Mouse (Mus musculus) MEL (cell line): ENCODE measurements around the gene Ints12. TPM values are rescaled to one million over a fixed set of nuclear protein-coding genes. Genes with fewer than 3 reads are reported as not detected.

Experiments used
- DNase-seq: peaks from one replicate; pipeline ENCODE4 v3.0.0; 2011; ENCODE audit warnings: low read depth, low spot score
- H3K27ac ChIP-seq: 2 replicates; pipeline ENCODE4 v1.5.1; 2012; ENCODE audit warnings: low read depth, mild to moderate bottlenecking, control low read depth, low read length, moderate library complexity; ENCODE audit not compliant: control insufficient read depth
- H3K27me3 ChIP-seq, 2 experiments: fragments of 150-350 bp in 1 of 2; sonication (generic) in 1 of 2; 2 replicates each; pipeline ENCODE4 v1.6.1; 2012; ENCODE audit warnings: low read length in 2 of 2, mild to moderate bottlenecking in 2 of 2, improper control_type of control experiment in 1 of 2, moderate library complexity in 1 of 2; ENCODE audit not compliant: insufficient read depth in 2 of 2, control insufficient read depth in 1 of 2
- H3K36me3 ChIP-seq, 2 experiments: 2 replicates each; pipeline ENCODE4 v1.6.1; 2012 to 2014; ENCODE audit warnings: low read length in 2 of 2, improper control_type of control experiment in 1 of 2, inconsistent platforms in 1 of 2, mild to moderate bottlenecking in 1 of 2; ENCODE audit not compliant: insufficient read depth in 2 of 2, control insufficient read depth in 1 of 2
- H3K4me1 ChIP-seq, 2 experiments: fragments of 150-350 bp in 1 of 2; sonication (generic) in 1 of 2; 2 replicates each; pipeline ENCODE4 v1.6.1; 2012; ENCODE audit warnings: low read length in 2 of 2, improper control_type of control experiment in 1 of 2, mild to moderate bottlenecking in 1 of 2; ENCODE audit not compliant: insufficient read depth in 2 of 2, control insufficient read depth in 1 of 2
- H3K4me3 ChIP-seq, 2 experiments: fragments of 150-350 bp in 1 of 2; sonication (generic) in 1 of 2; 2 replicates each; pipeline ENCODE4 v1.5.1; 2012; ENCODE audit warnings: low read depth in 2 of 2, low read length in 2 of 2, mild to moderate bottlenecking in 2 of 2, moderate library complexity in 2 of 2, control low read depth in 1 of 2, improper control_type of control experiment in 1 of 2; ENCODE audit not compliant: control insufficient read depth in 1 of 2, insufficient read depth in 1 of 2
- H3K79me2 ChIP-seq: 2 replicates; pipeline ENCODE4 v1.6.1; 2012; ENCODE audit warnings: mild to moderate bottlenecking, low read length, moderate library complexity; ENCODE audit not compliant: control insufficient read depth, poor library complexity, insufficient read depth
- H3K9ac ChIP-seq: 2 replicates; pipeline ENCODE4 v1.6.1; 2012; ENCODE audit warnings: low read depth, mild to moderate bottlenecking, control low read depth, low read length, moderate library complexity; ENCODE audit not compliant: control insufficient read depth, poor library complexity, severe bottlenecking
- H3K9me3 ChIP-seq: fragments of 150-350 bp; sonication (generic); replicated peaks from 2 replicates; pipeline ENCODE4 v1.6.1; 2012; ENCODE audit warnings: mild to moderate bottlenecking, low read length, improper control_type of control experiment, moderate library complexity; ENCODE audit not compliant: insufficient read depth
- CHD1 ChIP-seq: IDR thresholded peaks from 2 replicates; pipeline ENCODE4 v1.6.1; 2012; ENCODE audit warnings: low read depth, mild to moderate bottlenecking, inconsistent platforms, low read length, improper control_type of control experiment
- ELF1 ChIP-seq: IDR thresholded peaks from 2 replicates; pipeline ENCODE4 v1.6.1; 2014; ENCODE audit warnings: low read depth, mild to moderate bottlenecking, inconsistent platforms, low read length, improper control_type of control experiment, moderate library complexity
- ETS1 ChIP-seq: IDR thresholded peaks from 2 replicates; pipeline ENCODE4 v1.6.1; 2012; ENCODE audit warnings: low read depth, mild to moderate bottlenecking, inconsistent platforms, low read length, improper control_type of control experiment, moderate library complexity
- GABPA ChIP-seq: IDR thresholded peaks from 2 replicates; pipeline ENCODE4 v1.6.1; 2012; ENCODE audit warnings: low read depth, mild to moderate bottlenecking, inconsistent platforms, low read length, improper control_type of control experiment, moderate library complexity
- GATA1 ChIP-seq: IDR thresholded peaks from 2 replicates; pipeline ENCODE4 v1.6.1; 2011; ENCODE audit warnings: low read depth, low read length, improper control_type of control experiment
- HCFC1 ChIP-seq: IDR thresholded peaks from 2 replicates; pipeline ENCODE4 v1.6.1; 2012; ENCODE audit warnings: low read depth, mild to moderate bottlenecking, inconsistent platforms, low read length, improper control_type of control experiment, moderate library complexity
- JUND ChIP-seq: IDR thresholded peaks from 2 replicates; pipeline ENCODE4 v1.6.1; 2011; ENCODE audit warnings: low read depth, mild to moderate bottlenecking, improper control_type of control experiment, low read length
- MAX ChIP-seq: IDR thresholded peaks from 2 replicates; pipeline ENCODE4 v1.6.1; 2011; ENCODE audit warnings: low read length, improper control_type of control experiment
- MEF2A ChIP-seq: IDR thresholded peaks from 2 replicates; pipeline ENCODE4 v1.6.1; 2014; ENCODE audit warnings: low read depth, mild to moderate bottlenecking, inconsistent platforms, low read length, improper control_type of control experiment; ENCODE audit not compliant: poor library complexity, insufficient replicate concordance, severe bottlenecking; ENCODE audit errors: extremely low read depth
- MXI1 ChIP-seq: IDR thresholded peaks from 2 replicates; pipeline ENCODE4 v1.6.1; 2011; ENCODE audit warnings: mild to moderate bottlenecking, low read depth, low read length, improper control_type of control experiment
- MYC ChIP-seq: IDR thresholded peaks from 2 replicates; pipeline ENCODE4 v1.6.1; 2011; ENCODE audit warnings: low read depth, mild to moderate bottlenecking, low read length, improper control_type of control experiment, moderate library complexity
- NELFE ChIP-seq: IDR thresholded peaks from 2 replicates; pipeline ENCODE4 v1.6.1; 2011; ENCODE audit warnings: low read depth, low read length, improper control_type of control experiment
- NRF1 ChIP-seq: IDR thresholded peaks from 2 replicates; pipeline ENCODE4 v1.6.1; 2014; ENCODE audit warnings: low read depth, mild to moderate bottlenecking, inconsistent platforms, low read length, improper control_type of control experiment, moderate library complexity; ENCODE audit not compliant: poor library complexity, insufficient read depth, severe bottlenecking
- POLR2AphosphoS2 ChIP-seq: IDR thresholded peaks from 2 replicates; pipeline ENCODE4 v1.6.1; 2011; ENCODE audit warnings: low read length, improper control_type of control experiment
- RCOR1 ChIP-seq: IDR thresholded peaks from 2 replicates; pipeline ENCODE4 v1.6.1; 2012; ENCODE audit warnings: low read depth, mild to moderate bottlenecking, inconsistent platforms, low read length, improper control_type of control experiment
- SMC3 ChIP-seq: IDR thresholded peaks from 2 replicates; pipeline ENCODE4 v1.6.1; 2011; ENCODE audit warnings: low read depth, low read length, improper control_type of control experiment
- TBP ChIP-seq: IDR thresholded peaks from 2 replicates; pipeline ENCODE4 v1.8.0; 2011; ENCODE audit warnings: low read depth, low read length, improper control_type of control experiment
- UBTF ChIP-seq: IDR thresholded peaks from 2 replicates; pipeline ENCODE4 v1.6.1; 2012; ENCODE audit warnings: low read depth, mild to moderate bottlenecking, inconsistent platforms, low read length, improper control_type of control experiment, moderate library complexity, borderline replicate concordance; ENCODE audit not compliant: insufficient read depth
- ZC3H11A ChIP-seq: IDR thresholded peaks from 2 replicates; pipeline ENCODE4 v1.6.1; 2012; ENCODE audit warnings: low read depth, mild to moderate bottlenecking, inconsistent platforms, low read length, improper control_type of control experiment
- ZKSCAN1 ChIP-seq: IDR thresholded peaks from 2 replicates; pipeline ENCODE4 v1.6.1; 2012; ENCODE audit warnings: low read depth, mild to moderate bottlenecking, inconsistent platforms, low read length, improper control_type of control experiment, moderate library complexity
- ZMIZ1 ChIP-seq: IDR thresholded peaks from 2 replicates; pipeline ENCODE4 v1.6.1; 2012; ENCODE audit warnings: low read depth, mild to moderate bottlenecking, inconsistent platforms, low read length, improper control_type of control experiment, moderate library complexity
- polyA plus RNA-seq, 2 experiments: library from polyadenylated mRNA; stranded (reverse) in 1 of 2; unstranded in 1 of 2; fragments of >175 nt in 1 of 2; fragments of >200 nt in 1 of 2; gene quantifications; 2 replicates each; pipeline versions ENCODE4 v1.2.1 to v1.2.4; 2012; ENCODE audit warnings: low replicate concordance in 2 of 2, low read depth in 1 of 2; ENCODE audit not compliant: insufficient read length in 2 of 2, insufficient read depth in 1 of 2, missing spikeins in 1 of 2
- total RNA-seq: library from RNA; depleted of rRNA; stranded (reverse); fragments of 300-350 nt; gene quantifications from 2 replicates; pipeline ENCODE4 v1.2.3, GENCODE M21; 2012

Ints12 gene
- total and polyA plus RNA-seq, 3 experiments = 13.8 to 15.2 TPM; not detected in 1

- TF ChIP-seq ZC3H11A = no peak
- no peak for TF ChIP-seq GABPA
- TF ChIP-seq MYC = no peak
- TF ChIP-seq MAX = no peak
- TF ChIP-seq RCOR1 = peak; percentile 23; the same call in 1 of the 2 replicates
- no peak for TF ChIP-seq NRF1
- no peak for TF ChIP-seq UBTF
- TF ChIP-seq CHD1 = no peak
- peak; percentile 75 for TF ChIP-seq GATA1
- no peak for TF ChIP-seq MXI1
- TF ChIP-seq SMC3 = no peak
- TF ChIP-seq JUND = no peak
- peak; percentile 52; the same call in 1 of the 2 replicates for TF ChIP-seq ETS1
- TF ChIP-seq TBP = no peak
- no peak for TF ChIP-seq MEF2A
- TF ChIP-seq NELFE = no peak
- no peak for TF ChIP-seq ZMIZ1
Measured at GRCm38 (mm10) chr3:133141877-133142276, 50.2 kb downstream of the Ints12 start (continued).

GRCm38 (mm10) chr3:133144511-133145147, 53.0 kb downstream of the Ints12 start:
- no peak for DNase-seq

More at GRCm38 (mm10) chr3:133144511-133145147, 53.0 kb downstream of the Ints12 start:
- Histone ChIP-seq H3K27me3 (no peaks in the 10 kb centered on the region), H3K9ac (no peak overlapping the region), H3K79me2 (no peaks in the 10 kb centered on the region), H3K4me1 (peaks cover 0 to 16% of the 10 kb centered on the region in 2 experiments; a peak in 3 of 4 replicates), H3K4me3 (no peak overlapping the region), H3K27ac (no peak overlapping the region), H3K9me3 (no peaks in the 10 kb centered on the region), H3K36me3 (peaks cover 0 to 12% of the 10 kb centered on the region in 2 experiments; a peak in 2 of 4 replicates)
- no peak for TF ChIP-seq ZMIZ1
- TF ChIP-seq JUND = no peak
- TF ChIP-seq CHD1 = no peak
- no peak for TF ChIP-seq ELF1
- TF ChIP-seq ZKSCAN1 = no peak
- TF ChIP-seq HCFC1 = no peak
- TF ChIP-seq POLR2AphosphoS2 = no peak
- no peak for TF ChIP-seq NRF1
